Mouse (Mus musculus) mature B cell (primary cell): Measurements from ENCODE around the gene Olfr635.
"Not testable (repeated sequence)": the region's sequence is repeated elsewhere in the genome, so short reads cannot be mapped to it uniquely, and the experiment has no call there.

Experiments used
- in situ Hi-C: fragments of 300-500 bp; cut with MboI; formaldehyde crosslinking; loops from 2 replicates; pipeline ENCODE4 v1.14.3; 2019

Gene Olfr635

GRCm38 (mm10) chr7:103970852-103971251, at the start of gene Olfr635:
TSS of gene Olfr635 (plus strand) at chr7:103971152.
- in situ Hi-C loops = no loop called here

DNA sequence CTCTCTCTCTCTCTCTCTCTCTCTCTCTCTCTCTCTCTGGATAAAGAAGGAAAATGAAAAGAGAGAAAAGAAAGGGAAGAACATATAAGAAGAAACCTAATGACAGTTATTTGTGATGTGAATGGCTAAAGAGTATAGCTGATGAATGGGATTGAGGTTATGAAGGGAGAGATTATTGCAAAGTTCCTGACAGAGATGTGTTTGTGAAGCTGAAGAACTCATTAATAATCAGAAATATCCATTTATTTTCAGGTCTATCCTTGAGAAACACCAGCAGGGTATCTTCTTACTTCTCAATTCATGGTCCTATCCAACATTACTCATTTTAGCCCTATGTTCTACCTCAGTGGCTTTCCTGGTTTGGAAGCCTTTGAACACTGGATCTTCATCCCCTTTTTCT, 42.4 kb upstream of the Olfr635 start, which contains the start of gene Olfr631:
Gene Olfr631, plus strand, starts transcription at position 301 of the 400 bp plus-strand sequence.
- in situ Hi-C loops = no loop called here

DNA sequence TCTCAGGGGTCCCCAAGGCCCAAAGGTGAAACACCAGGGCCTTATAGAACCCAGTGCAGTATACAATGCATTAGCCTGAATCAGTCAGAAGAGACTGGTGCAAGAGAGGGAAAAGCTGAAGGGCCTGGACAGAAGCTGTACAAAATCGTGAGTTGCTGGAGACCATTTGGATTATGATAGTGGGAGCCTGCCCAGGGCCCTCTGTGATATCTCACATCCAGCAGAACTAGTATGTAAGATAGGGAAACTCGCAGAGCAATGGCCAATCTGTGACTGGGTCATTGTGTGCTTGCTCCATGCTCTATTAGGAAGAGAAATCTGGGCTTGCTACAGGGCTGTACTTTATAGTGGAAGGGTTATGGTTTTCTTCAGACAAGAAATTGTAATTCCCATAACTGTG, 36.7 kb upstream of the Olfr635 start, which contains the start of gene Olfr632:
Gene Olfr632, plus strand, starts transcription at position 84 of the 400 bp plus-strand sequence.
- in situ Hi-C loops = no loop called here

- in situ Hi-C loops = no loop called here
Observed at GRCm38 (mm10) chr7:103942730-103943129, 28.2 kb upstream of the Olfr635 start.

DNA sequence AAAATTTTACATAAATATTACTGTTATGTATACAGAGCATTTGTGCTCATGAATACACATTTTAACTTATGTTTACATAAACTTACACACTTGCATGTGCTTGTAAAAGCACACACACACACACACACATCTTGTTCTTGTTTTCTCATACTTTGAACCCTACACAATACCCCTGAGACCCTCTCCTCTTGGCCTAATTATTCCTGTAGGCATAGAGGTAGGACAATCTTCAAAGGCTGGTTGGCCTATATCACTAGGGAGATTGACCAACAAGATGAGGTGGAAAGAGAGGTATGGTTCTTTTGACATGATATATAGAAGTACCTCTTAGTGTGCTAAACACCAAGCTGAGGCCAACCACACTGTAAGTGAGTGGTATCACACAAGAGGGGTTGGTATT, 26.8 kb upstream of the Olfr635 start, which contains the start of gene Olfr633:
Gene Olfr633, plus strand, starts transcription at position 301 of the 400 bp plus-strand sequence.
- in situ Hi-C loops = no loop called here

GRCm38 (mm10) chr7:103966873-103967272, 4.1 kb upstream of the Olfr635 start:
- in situ Hi-C loops = not testable (repeated sequence)

GRCm38 (mm10) chr7:103971782-103972181, 830 bp downstream of the Olfr635 start:
- in situ Hi-C loops = no loop called here

DNA sequence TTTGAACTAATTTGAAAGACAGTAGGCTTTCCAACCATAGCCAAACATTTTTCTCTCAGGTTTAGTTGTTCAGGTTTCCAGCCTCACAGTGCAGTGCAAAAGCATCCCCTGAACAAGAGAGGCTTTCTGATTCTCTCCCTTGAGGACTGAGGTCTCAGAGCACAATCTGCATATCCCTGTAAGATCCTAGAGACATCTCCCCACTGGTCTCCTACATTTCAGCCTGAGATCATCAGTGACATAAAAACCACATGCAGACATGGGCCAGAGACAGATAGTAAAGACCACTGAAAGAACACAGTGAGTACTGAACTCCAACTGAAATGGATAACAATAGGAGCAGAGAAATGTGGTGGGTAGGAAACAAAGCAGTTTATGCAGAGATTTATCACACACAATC, 27.5 kb downstream of the Olfr635 start, which contains the start of gene Olfr638:
Gene Olfr638, plus strand, starts transcription at position 301 of the 400 bp plus-strand sequence.
- in situ Hi-C loops = no loop called here

GRCm38 (mm10) chr7:103999124-103999523, 28.2 kb downstream of the Olfr635 start:
- in situ Hi-C loops = no loop called here

- in situ Hi-C loops = no loop called here
Observed at GRCm38 (mm10) chr7:104017203-104017602, 46.3 kb downstream of the Olfr635 start, which contains the start of gene Olfr639. TSS of gene Olfr639 (minus strand) at chr7:104017303.

DNA sequence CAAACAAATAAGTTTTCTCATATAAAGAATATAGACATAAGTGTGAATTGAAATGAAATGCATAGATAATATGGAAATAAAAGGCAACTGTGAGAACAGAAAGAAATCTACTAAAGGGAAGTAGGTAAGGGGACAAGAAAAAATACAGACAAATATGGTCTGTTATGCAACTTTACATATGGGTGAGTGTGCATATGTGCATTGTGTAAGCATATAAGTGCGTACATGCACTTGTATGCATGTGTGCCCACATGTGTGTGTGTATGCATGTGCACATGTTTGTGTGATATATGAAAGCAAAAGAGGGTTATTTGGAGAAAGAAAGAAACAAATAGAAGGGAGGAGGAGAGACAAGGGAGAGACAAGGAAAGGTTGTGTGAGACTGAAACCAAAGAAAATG, 48.0 kb downstream of the Olfr635 start:
- in situ Hi-C loops = no loop called here

GRCm38 (mm10) chr7:104021651-104022050, 50.7 kb downstream of the Olfr635 start:
- in situ Hi-C loops = no loop called here

DNA sequence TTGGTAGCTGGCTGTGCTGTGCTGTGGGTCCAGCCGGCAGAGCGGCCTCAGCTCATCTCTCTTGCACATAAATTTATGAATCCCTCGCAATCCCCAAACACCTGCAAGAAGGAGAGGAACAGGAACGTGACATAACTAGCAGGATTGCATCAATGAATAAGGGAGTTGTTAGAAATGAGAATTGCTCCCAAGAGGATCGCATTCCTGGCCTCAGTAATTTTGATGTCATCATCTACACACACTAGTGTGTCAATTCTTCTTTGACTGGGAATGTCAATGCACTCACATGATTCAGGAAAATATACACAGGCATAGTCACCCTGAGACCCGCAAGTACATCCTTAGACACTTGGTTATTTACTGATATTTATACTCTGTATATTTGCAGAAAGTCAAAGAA, 54.5 kb downstream of the Olfr635 start, which contains the start of gene Olfr640:
Gene Olfr640, minus strand, starts transcription at position 101 of the 400 bp plus-strand sequence.
- in situ Hi-C loops = no loop called here

DNA sequence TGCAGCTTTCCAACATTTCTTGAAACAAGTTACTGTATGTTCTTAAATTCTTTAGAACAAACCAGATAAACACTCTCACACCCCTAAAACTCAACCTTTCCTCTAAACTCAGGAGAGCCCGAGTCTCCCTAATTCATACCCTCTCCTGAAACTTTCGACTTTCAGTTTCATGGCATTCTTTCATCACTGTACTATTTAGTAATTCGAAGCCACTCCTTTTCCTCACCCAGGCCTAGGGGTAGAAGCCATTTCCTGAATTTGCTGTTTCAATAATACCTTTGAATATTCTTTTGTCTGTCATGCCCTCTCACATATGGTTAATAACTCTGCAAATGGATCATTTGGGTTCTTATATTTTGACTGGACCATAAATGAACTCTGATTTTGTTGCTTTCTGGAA, 56.0 kb downstream of the Olfr635 start:
- in situ Hi-C loops = no loop called here

DNA sequence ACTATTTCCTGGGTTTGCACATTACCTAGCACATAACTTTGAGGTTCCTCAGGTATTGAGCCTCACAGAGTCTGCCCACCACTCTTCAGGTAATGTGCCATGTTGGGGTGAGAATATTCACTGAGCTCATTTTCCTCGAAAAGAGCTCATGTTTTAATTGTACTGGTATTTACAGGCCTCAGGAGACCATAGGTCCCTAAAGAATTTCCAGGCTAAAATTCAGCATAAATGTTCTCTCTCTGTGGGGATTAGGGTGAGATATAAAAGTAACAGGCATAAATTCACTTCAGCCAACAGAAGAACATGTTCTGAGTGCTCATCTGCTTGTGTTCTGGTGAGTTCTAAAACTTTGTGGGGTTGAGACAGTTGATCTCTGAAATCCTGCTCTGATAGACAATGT, 64.2 kb downstream of the Olfr635 start, which contains the start of gene Olfr641:
Gene Olfr641, plus strand, starts transcription at position 301 of the 400 bp plus-strand sequence.
- in situ Hi-C loops = no loop called here
